Mouse (Mus musculus): ENCODE measurements at regions not wholly inside any gene's neighbourhood (a gene's known extent, or its start where the extent isn't known, plus 50 kb on each side); places are given as distances from the start of the nearest gene placed in this dataset.

DNA sequence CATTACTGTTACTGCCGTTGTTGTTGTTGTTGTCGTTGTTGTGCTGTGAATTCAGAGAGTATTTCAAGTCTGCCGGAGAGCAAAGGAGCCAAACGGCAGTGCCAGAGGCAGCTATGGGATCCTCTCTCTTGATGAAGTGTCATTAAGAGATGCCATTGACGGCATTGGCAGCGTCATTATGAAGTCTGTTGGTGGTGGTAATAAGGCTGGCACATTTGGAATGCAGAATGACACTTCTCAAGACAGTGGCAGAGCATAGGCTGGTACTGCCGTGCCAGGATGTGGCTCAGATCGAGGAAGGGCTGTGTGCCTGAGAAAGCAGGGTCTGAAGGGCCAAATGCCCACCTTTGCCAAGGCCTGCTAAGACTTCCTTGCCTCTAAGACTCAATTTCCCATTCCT is 494.3 kb downstream of the Vrk1 start:
- no peak for TF ChIP-seq POLR2A (IDR thresholded peaks at IDR 0.05; ENCODE audit: borderline replicate concordance, insufficient read depth, low read length)
- no peak for TF ChIP-seq CTCF (IDR thresholded peaks at IDR 0.05; ENCODE audit: borderline replicate concordance, insufficient read depth, low read depth, low read length)

All from cerebellum, adult 2 months (tissue).